Mouse (Mus musculus) limb, embryonic 12.5 days (tissue): ENCODE data around the gene Ksr2. TPM values are rescaled to one million over a fixed set of nuclear protein-coding genes. Genes with fewer than 3 reads are reported as not detected.

ENCODE experiments used
- ATAC-seq: fragments of 200-750 bp; cut with Nextera tagmentation; 2 replicates; pipeline ENCODE4 v1.8.0; 2017; ENCODE audit warnings: low read depth, moderate TSS enrichment; ENCODE audit not compliant: insufficient number of reproducible peaks, insufficient read depth, low FRiP score, low TSS enrichment
- H3K27ac ChIP-seq: fragments of 300-500 bp; sonication (generic); 2 replicates; pipeline ENCODE4 v1.5.1; 2016; ENCODE audit warnings: mild to moderate bottlenecking, moderate library complexity
- H3K27me3 ChIP-seq: fragments of 300-500 bp; sonication (generic); 2 replicates; pipeline ENCODE4 v1.6.1; 2016; ENCODE audit warnings: mild to moderate bottlenecking, moderate library complexity
- H3K36me3 ChIP-seq: fragments of 300-500 bp; sonication (generic); 2 replicates; pipeline ENCODE4 v1.6.1; 2016; ENCODE audit warnings: mild to moderate bottlenecking, moderate library complexity
- H3K4me1 ChIP-seq: fragments of 300-500 bp; sonication (generic); replicated peaks from 2 replicates; pipeline ENCODE4 v1.6.1; 2016
- H3K4me2 ChIP-seq: fragments of 300-500 bp; sonication (generic); 2 replicates; pipeline ENCODE4 v1.6.1; 2016; ENCODE audit warnings: mild to moderate bottlenecking, moderate library complexity
- H3K4me3 ChIP-seq: fragments of 300-500 bp; sonication (generic); replicated peaks from 2 replicates; pipeline ENCODE4 v1.5.1; 2016; ENCODE audit warnings: mild to moderate bottlenecking
- H3K9ac ChIP-seq: fragments of 300-500 bp; sonication (generic); replicated peaks from 2 replicates; pipeline ENCODE4 v1.6.1; 2016; ENCODE audit warnings: mild to moderate bottlenecking, moderate library complexity
- H3K9me3 ChIP-seq: fragments of 300-500 bp; sonication (generic); 2 replicates; pipeline ENCODE4 v1.6.1; 2016; ENCODE audit warnings: mild to moderate bottlenecking, moderate library complexity
- WGBS: fragments of 180-500 bp; shearing (Covaris S2); methylation state at CpG from one replicate; pipeline ENCODE4 v1.1.7; 2016; 5-methylcytosine and 5-hydroxymethylcytosine counted together
- polyA plus RNA-seq: library from polyadenylated mRNA; unstranded; fragments of >200 nt; fragmentation: Nextera tagmentation; extraction: Ambion mirVana; gene quantifications from 2 replicates; pipeline ENCODE4 v1.2.1, GENCODE M21; 2016

Gene Ksr2
- polyA plus RNA-seq, 1 experiment from 2014 or later: 0.16 TPM

DNA sequence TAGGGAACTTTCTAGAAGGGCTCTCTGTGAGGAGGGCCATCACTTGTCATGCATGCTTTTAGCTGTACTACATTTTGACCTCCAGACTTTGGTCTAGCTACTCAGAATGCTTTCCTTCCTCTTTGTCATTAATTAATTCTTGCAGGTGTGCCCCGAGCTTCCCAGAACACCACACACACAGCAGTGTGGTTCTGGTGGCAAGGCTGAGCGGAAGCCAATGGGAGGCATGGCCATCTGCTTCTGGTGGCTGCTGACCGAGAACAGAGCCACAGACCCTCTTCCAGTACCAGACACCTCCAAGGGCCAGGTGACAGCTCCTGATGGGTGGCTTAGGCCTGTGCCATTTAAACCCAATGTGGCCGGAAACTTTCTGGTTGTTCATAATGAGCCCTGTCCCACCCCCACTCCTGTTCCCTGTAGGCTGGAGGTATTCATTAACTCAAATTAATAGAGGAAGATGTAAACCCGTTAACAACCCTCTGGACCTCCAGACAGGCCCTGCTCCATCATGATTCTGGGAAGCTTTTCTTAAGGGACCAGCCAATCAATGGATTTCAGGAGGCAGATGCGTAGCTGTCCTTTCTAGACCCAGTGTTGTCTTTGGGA, 155.5 kb downstream of the Ksr2 start:
- no peaks in the 10 kb centered on the region for H3K36me3 ChIP-seq
- no peak overlapping the region for H3K4me3 ChIP-seq
- 44% methylated on average over 6 of the region's 6 CpGs for WGBS
- H3K9me3 ChIP-seq: 0 out of 2 replicates have a peak, but pooled peaks cover 5% of the 10 kb centered on the region
- no peak for ATAC-seq
- no peak overlapping the region for H3K9ac ChIP-seq
- H3K4me2 ChIP-seq: no peak overlapping the region
- no peak overlapping the region for H3K27ac ChIP-seq
- 0 out of 2 replicates have a peak, but pooled peaks cover 7% of the 10 kb centered on the region for H3K4me1 ChIP-seq
- H3K27me3 ChIP-seq: no peaks in the 10 kb centered on the region

DNA sequence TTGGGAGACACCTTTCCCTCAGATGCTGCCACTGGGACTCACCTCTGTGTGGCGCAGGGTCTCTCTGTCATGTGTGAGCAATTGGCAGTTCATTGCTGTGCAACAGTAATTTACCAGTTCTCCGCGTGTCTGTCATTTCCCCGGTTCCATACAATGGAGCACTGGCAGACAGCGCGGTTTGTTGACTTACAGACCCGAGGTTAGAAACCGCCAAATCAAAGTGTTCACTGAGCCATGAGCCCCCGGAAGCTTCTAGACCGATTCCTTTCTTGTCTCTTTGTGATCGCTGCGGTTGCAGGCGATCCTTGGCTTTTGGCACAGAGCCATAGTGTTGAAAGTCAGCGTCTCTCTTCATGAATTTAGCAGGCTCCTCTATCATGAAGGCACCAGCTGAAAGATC, 158.6 kb downstream of the Ksr2 start:
- Histone ChIP-seq H3K27ac (no peak overlapping the region), H3K4me2 (no peak overlapping the region), H3K36me3 (no peaks in the 10 kb centered on the region), H3K4me3 (no peak overlapping the region), H3K9ac (no peak overlapping the region), H3K4me1 (no peaks in the 10 kb centered on the region), H3K27me3 (no peaks in the 10 kb centered on the region), H3K9me3 (0 out of 2 replicates have a peak, but pooled peaks cover 5% of the 10 kb centered on the region)
- 91% methylated on average over 14 of the region's 14 CpGs for WGBS
- ATAC-seq: no peak

DNA sequence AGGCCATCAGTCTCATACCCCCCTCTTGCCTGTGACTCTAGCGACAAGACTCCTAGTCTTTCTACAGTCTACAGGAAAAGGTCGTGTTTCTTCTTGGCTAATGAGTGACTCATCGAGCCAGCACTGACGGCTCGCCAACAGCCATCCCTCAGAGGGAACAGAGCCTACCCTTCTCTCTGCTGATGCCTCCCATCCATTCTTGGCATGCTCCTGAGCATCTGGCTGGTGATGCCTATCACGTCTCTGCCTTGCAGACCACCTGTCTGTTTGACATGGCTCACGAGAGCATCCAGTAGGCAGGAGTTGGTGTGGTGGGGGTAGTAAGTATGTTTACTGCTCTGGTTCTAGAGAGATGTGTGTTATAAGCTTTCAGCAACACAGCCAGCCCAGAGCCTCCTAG, 161.1 kb downstream of the Ksr2 start:
- 80% methylated on average over 7 of the region's 7 CpGs for WGBS
- Histone ChIP-seq H3K4me2 (no peak overlapping the region), H3K9ac (no peak overlapping the region), H3K27ac (no peak overlapping the region), H3K9me3 (0 out of 2 replicates have a peak, but pooled peaks cover 5% of the 10 kb centered on the region), H3K27me3 (no peaks in the 10 kb centered on the region), H3K4me3 (no peak overlapping the region), H3K4me1 (no peaks in the 10 kb centered on the region), H3K36me3 (no peaks in the 10 kb centered on the region)
- no peak for ATAC-seq

DNA sequence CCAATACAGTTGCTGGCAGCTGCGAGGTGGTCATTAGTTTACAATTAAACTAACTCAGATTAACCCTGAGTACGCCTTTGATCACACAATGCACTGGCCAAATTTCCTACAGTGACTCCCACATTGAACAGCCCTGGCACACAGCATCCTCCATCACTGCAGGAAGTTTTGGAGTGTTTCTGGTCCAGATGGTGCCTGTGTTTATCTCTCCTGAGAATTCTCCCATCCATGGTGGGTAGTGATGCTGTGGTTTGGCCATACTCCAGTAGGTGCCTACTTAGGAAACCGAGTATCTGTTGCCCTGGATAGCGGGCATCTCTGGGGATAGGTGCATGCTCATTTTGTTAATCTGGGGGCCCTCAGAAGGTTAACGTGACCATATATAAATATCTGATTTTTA, 163.8 kb downstream of the Ksr2 start:
- Histone ChIP-seq H3K27me3 (no peaks in the 10 kb centered on the region), H3K4me2 (no peak overlapping the region), H3K9me3 (no peaks in the 10 kb centered on the region), H3K4me1 (no peaks in the 10 kb centered on the region), H3K36me3 (no peaks in the 10 kb centered on the region), H3K27ac (no peak overlapping the region), H3K4me3 (no peak overlapping the region), H3K9ac (no peak overlapping the region)
- no peak for ATAC-seq
- WGBS: 88% methylated on average over 5 of the region's 5 CpGs

DNA sequence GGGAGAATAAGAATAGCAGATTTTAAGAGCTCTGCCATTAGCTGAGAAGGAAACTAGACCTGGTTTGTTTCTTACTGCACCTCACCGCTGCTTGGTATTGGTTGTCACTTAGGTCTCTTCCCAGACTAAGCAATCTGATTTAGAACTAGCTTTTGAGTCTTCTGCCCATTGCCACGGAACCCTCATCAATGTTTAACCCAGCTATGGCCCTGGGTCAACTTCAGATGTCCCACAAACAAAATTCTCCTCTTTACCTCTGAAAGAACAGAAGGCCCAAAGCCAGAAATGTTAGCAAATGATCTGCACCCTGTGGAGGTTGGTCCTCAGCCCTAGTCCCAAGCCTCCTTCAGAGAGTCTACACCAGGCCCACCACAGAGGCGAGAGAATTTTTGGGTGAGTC, 167.9 kb downstream of the Ksr2 start:
- no peaks in the 10 kb centered on the region for H3K9me3 ChIP-seq
- no peaks in the 10 kb centered on the region for H3K36me3 ChIP-seq
- H3K9ac ChIP-seq: no peak overlapping the region
- peaks cover 10% of the 10 kb centered on the region; the same call in 1 of the 2 replicates for H3K4me1 ChIP-seq
- 88% methylated on average over 3 of the region's 3 CpGs for WGBS
- ATAC-seq: no peak
- H3K4me3 ChIP-seq: no peak overlapping the region
- no peak overlapping the region for H3K4me2 ChIP-seq
- H3K27ac ChIP-seq: no peak overlapping the region
- 0 out of 2 replicates have a peak, but pooled peaks cover 3% of the 10 kb centered on the region for H3K27me3 ChIP-seq

DNA sequence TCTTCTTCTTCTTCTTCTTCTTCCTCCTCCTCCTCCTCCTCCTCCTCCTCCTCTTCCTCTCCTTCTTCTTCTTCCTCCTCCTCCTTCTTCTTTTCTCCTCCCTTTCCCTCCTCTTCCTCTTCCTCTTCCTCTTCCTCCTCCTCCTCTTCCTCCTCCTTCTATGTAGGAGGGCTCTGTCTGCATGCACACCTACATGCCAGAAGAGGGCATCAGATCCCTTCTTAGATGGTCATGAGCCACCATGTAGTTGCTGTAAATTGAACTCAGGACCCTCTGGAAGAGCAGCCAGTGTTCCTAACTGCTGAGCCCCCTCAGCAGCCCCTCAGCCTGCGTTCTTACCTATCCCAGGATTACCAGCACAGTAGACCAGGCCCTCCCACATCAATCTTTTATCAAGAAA, 170.6 kb downstream of the Ksr2 start:
- WGBS: 63% methylated on average over 1 of the region's 1 CpGs
- no peak overlapping the region for H3K4me2 ChIP-seq
- H3K27ac ChIP-seq: no peak overlapping the region
- no peak for ATAC-seq
- H3K4me3 ChIP-seq: no peak overlapping the region
- peaks cover 10% of the 10 kb centered on the region for H3K4me1 ChIP-seq
- no peaks in the 10 kb centered on the region for H3K36me3 ChIP-seq
- H3K9me3 ChIP-seq: no peaks in the 10 kb centered on the region
- 0 out of 2 replicates have a peak, but pooled peaks cover 3% of the 10 kb centered on the region for H3K27me3 ChIP-seq
- H3K9ac ChIP-seq: no peak overlapping the region

DNA sequence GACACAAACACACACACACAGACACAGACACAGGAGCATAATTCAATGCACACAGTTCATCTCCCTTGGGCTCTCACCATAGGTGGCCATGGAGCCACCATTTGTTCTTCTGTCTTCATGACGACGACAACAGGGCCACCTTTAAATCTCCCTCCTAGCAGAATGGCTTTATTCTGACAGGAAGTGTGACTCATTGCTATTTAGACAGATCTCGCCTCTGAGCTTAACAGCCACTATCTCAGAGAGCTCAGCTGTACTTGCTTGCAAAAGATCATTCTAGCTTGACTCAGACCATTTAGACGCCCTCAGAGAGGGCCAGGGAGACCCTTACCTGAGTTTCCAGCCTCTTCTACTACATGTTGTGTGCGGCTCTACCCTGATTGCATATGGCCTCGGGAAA, 175.5 kb downstream of the Ksr2 start:
- Histone ChIP-seq H3K9ac (no peak overlapping the region), H3K27me3 (peaks cover 14% of the 10 kb centered on the region; the same call in 1 of the 2 replicates), H3K36me3 (no peaks in the 10 kb centered on the region), H3K4me3 (no peak overlapping the region), H3K27ac (no peak overlapping the region), H3K9me3 (no peaks in the 10 kb centered on the region), H3K4me1 (peaks cover 10% of the 10 kb centered on the region), H3K4me2 (no peak overlapping the region)
- WGBS: 65% methylated on average over 6 of the region's 6 CpGs
- no peak for ATAC-seq

DNA sequence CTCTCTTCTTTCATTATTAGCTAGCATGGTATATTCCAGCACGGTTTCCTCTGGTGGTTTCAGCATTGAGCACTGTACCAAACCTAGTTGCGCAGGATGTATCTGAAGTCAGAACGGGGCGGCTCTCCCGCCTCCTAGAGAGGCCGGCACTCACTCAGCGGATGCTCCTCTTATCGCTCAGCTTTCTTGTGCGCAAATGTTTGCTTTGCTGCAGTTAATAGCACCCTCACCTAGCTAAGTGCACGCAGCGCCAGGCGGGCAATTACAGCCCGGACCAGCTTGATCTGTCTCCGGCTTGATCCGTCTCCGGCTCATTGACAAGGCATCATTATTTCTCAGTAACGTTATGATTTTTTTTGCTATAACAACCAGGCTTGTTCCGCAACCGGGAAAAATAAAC, 179.5 kb downstream of the Ksr2 start:
- Histone ChIP-seq H3K27me3 (peaks cover 14% of the 10 kb centered on the region; the same call in 1 of the 2 replicates), H3K36me3 (no peaks in the 10 kb centered on the region), H3K4me1 (0 out of 2 replicates have a peak, but pooled peaks cover 4% of the 10 kb centered on the region), H3K4me2 (no peak overlapping the region), H3K4me3 (no peak overlapping the region), H3K9me3 (no peaks in the 10 kb centered on the region), H3K27ac (no peak overlapping the region), H3K9ac (no peak overlapping the region)
- ATAC-seq: no peak
- 63% methylated on average over 19 of the region's 19 CpGs for WGBS

DNA sequence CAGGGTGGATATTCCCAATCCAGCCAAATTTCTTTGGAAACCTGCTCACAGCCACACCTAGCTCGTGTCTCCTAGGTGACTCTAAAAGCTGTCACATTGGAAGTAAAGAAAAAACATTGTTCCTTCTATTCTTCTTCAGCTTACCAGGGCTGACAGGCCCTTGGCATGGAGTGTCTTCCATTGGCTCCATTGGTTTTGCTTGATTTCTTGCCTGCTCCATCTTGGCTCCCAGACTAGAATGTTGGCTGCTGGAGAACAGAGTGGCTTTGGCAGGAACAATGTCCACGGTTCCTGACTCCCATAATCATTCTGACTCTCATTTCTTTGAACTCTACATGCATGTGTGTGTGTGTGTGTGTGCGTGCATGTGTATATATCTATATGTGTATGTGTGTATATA, 183.0 kb downstream of the Ksr2 start:
- Histone ChIP-seq H3K27ac (no peak overlapping the region), H3K36me3 (no peaks in the 10 kb centered on the region), H3K9me3 (no peaks in the 10 kb centered on the region), H3K4me2 (no peak overlapping the region), H3K4me1 (0 out of 2 replicates have a peak, but pooled peaks cover 4% of the 10 kb centered on the region), H3K9ac (no peak overlapping the region), H3K27me3 (peaks cover 16% of the 10 kb centered on the region), H3K4me3 (no peak overlapping the region)
- WGBS: 88% methylated on average over 3 of the region's 3 CpGs
- no peak for ATAC-seq

DNA sequence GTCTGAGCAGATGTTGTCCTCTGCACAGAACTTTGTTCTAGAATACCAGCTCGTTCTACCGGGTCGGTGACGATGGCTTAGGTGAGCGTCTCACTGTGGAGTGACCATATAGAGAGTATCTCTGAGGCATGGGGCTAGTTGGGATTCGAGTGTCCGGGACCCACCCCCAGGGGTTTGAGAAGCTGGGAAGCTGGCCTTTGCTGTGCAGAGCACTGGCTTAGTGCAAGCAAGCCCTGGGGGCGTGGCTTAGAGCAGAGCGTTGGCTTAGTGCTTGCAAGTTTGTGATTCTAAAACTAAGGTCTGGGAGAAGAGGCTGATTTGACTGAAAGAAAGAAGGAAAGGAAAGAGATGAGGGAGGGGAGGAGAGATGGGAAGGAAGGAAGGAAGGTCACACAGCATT, 188.2 kb downstream of the Ksr2 start:
- WGBS: 64% methylated on average over 9 of the region's 9 CpGs
- 0 out of 2 replicates have a peak, but pooled peaks cover 2% of the 10 kb centered on the region for H3K4me1 ChIP-seq
- no peak for ATAC-seq
- no peaks in the 10 kb centered on the region for H3K9me3 ChIP-seq
- no peak overlapping the region for H3K4me3 ChIP-seq
- no peak overlapping the region for H3K4me2 ChIP-seq
- H3K27me3 ChIP-seq: peaks cover 3% of the 10 kb centered on the region; the same call in 1 of the 2 replicates
- no peak overlapping the region for H3K27ac ChIP-seq
- H3K36me3 ChIP-seq: no peaks in the 10 kb centered on the region
- H3K9ac ChIP-seq: no peak overlapping the region

DNA sequence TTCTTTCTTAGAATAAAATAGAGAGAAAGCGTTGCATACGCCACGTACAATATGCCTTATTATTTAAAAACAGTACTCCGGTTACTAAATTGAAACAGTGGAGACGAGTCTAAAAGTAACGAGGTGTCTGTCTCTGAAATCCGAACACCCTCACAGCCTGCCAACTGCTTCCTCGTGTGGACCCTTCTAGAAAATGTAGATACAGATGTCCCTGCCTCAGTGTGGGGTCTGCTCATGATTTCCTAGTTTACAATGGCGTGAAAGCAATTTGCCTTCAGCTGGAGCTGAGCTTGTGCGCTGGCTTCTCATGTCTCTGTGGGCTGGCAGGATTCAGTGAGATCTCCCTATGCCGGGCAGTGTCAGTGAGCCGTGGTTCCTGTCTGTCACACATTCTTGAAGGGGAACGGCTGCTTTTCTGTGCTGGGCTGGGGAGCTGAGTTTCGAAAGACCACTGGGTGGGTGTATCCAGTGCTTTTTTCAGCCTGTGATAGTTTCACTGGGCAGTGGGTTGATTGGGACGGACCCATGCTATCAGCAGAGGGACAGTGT, 194.0 kb downstream of the Ksr2 start:
- Histone ChIP-seq H3K4me2 (no peak overlapping the region), H3K9me3 (no peaks in the 10 kb centered on the region), H3K36me3 (no peaks in the 10 kb centered on the region), H3K4me1 (no peaks in the 10 kb centered on the region), H3K4me3 (no peak overlapping the region), H3K27ac (no peak overlapping the region), H3K9ac (no peak overlapping the region), H3K27me3 (0 out of 2 replicates have a peak, but pooled peaks cover 3% of the 10 kb centered on the region)
- 62% methylated on average over 15 of the region's 15 CpGs for WGBS
- no peak for ATAC-seq
